Mouse (Mus musculus) lung, postnatal 0 days (tissue): Measurements from ENCODE around the gene Hs6st2. TPM values are rescaled to one million over a fixed set of nuclear protein-coding genes. Genes with fewer than 3 reads are reported as not detected.

Experiments
- ATAC-seq: fragments of 200-750 bp; cut with Nextera tagmentation; 2 replicates; pipeline ENCODE4 v1.8.0; 2017; ENCODE audit warnings: moderate library complexity
- DNase-seq: peaks from one replicate; pipeline ENCODE4 v3.0.0-alpha.2; 2016; ENCODE audit warnings: low spot score
- H3K27ac ChIP-seq: fragments of 300-500 bp; sonication (generic); 2 replicates; pipeline ENCODE4 v1.5.1; 2014; ENCODE audit warnings: antibody characterized with exemption, mild to moderate bottlenecking, low read length, mixed read lengths
- H3K27me3 ChIP-seq: fragments of 300-500 bp; sonication (generic); replicated peaks from 2 replicates; pipeline ENCODE4 v1.6.1; 2014; ENCODE audit warnings: low read length, mixed read lengths; ENCODE audit not compliant: insufficient read depth
- H3K36me3 ChIP-seq: fragments of 300-500 bp; sonication (generic); 2 replicates; pipeline ENCODE4 v1.6.1; 2014; ENCODE audit warnings: low read length, mixed read lengths; ENCODE audit not compliant: insufficient read depth
- H3K4me1 ChIP-seq: fragments of 300-500 bp; sonication (generic); 2 replicates; pipeline ENCODE4 v1.6.1; 2014; ENCODE audit warnings: antibody characterized with exemption, low read depth, low read length, mixed read lengths; ENCODE audit not compliant: insufficient read depth
- H3K4me2 ChIP-seq: fragments of 300-500 bp; sonication (generic); replicated peaks from 2 replicates; pipeline ENCODE4 v1.6.1; 2014; ENCODE audit warnings: low read depth, mild to moderate bottlenecking, low read length, moderate library complexity, mixed read lengths
- H3K4me3 ChIP-seq: fragments of 300-500 bp; sonication (generic); 2 replicates; pipeline ENCODE4 v1.5.1; 2014; ENCODE audit warnings: low read depth, low read length
- H3K9ac ChIP-seq: fragments of 300-500 bp; sonication (generic); replicated peaks from 2 replicates; pipeline ENCODE4 v1.6.1; 2014; ENCODE audit warnings: low read depth, mild to moderate bottlenecking
- H3K9me3 ChIP-seq: fragments of 300-500 bp; sonication (generic); 2 replicates; pipeline ENCODE4 v1.6.1; 2016; ENCODE audit warnings: low read length, mixed read lengths
- CTCF ChIP-seq: IDR thresholded peaks from 2 replicates; pipeline ENCODE4 v1.5.1; 2016; ENCODE audit warnings: antibody characterized with exemption, mild to moderate bottlenecking
- EP300 ChIP-seq: IDR thresholded peaks from 2 replicates; pipeline ENCODE4 v1.6.1; 2016; ENCODE audit warnings: antibody characterized with exemption, mild to moderate bottlenecking, control low read depth
- WGBS: fragments of 180-500 bp; shearing (Covaris S2); extraction: QIAGEN DNeasy Blood & Tissue Kit; methylation state at CpG from one replicate; pipeline ENCODE4 v1.1.7; 2014; 5-methylcytosine and 5-hydroxymethylcytosine counted together
- polyA plus RNA-seq: library from polyadenylated mRNA; unstranded; fragments of >200 nt; fragmentation: Nextera tagmentation; extraction: Ambion mirVana; gene quantifications from 2 replicates; pipeline ENCODE4 v1.2.1, GENCODE M21; 2015

Gene Hs6st2
- polyA plus RNA-seq, 1 experiment from 2014 or later: 2.0 TPM

- Histone ChIP-seq H3K4me1 (no peaks in the 10 kb centered on the region), H3K27me3 (no peaks in the 10 kb centered on the region), H3K36me3 (no peaks in the 10 kb centered on the region), H3K27ac (no peak overlapping the region), H3K9me3 (no peaks in the 10 kb centered on the region), H3K4me2 (no peak overlapping the region), H3K4me3 (no peak overlapping the region), H3K9ac (no peak overlapping the region)
- DNase-seq (no peak), ATAC-seq (no peak)
- WGBS: 100% methylated on average over 1 of the region's 1 CpGs
- TF ChIP-seq EP300 (no peak), CTCF (no peak)
These were observed 88.9 kb downstream of the Hs6st2 start for GRCm38 (mm10) chrX:51592751-51593150.

GRCm38 (mm10) chrX:51590448-51591010 lies 91.1 kb downstream of the Hs6st2 start:
- H3K9me3 ChIP-seq: no peaks in the 10 kb centered on the region
- no peak for TF ChIP-seq EP300
- TF ChIP-seq CTCF: no peak
- H3K36me3 ChIP-seq: no peaks in the 10 kb centered on the region
- no peak for DNase-seq
- H3K4me2 ChIP-seq: no peak overlapping the region
- no peaks in the 10 kb centered on the region for H3K27me3 ChIP-seq
- WGBS: 57% methylated on average over 8 of the region's 8 CpGs
- no peak for ATAC-seq
- H3K27ac ChIP-seq: no peak overlapping the region
- no peak overlapping the region for H3K9ac ChIP-seq
- H3K4me1 ChIP-seq: no peaks in the 10 kb centered on the region
- no peak overlapping the region for H3K4me3 ChIP-seq

GRCm38 (mm10) chrX:51585444-51585843 lies 96.2 kb downstream of the Hs6st2 start:
- 68% methylated on average over 3 of the region's 3 CpGs for WGBS
- Histone ChIP-seq H3K27me3 (no peaks in the 10 kb centered on the region), H3K4me2 (no peak overlapping the region), H3K4me3 (no peak overlapping the region), H3K9ac (no peak overlapping the region), H3K4me1 (no peaks in the 10 kb centered on the region), H3K9me3 (no peaks in the 10 kb centered on the region), H3K36me3 (no peaks in the 10 kb centered on the region), H3K27ac (no peak overlapping the region)
- ATAC-seq (no peak), DNase-seq (no peak)
- TF ChIP-seq EP300 (no peak), CTCF (no peak)

GRCm38 (mm10) chrX:51581704-51582103 lies 100.0 kb downstream of the Hs6st2 start:
- WGBS: 45% methylated on average over 3 of the region's 3 CpGs
- no peaks in the 10 kb centered on the region for H3K27me3 ChIP-seq
- TF ChIP-seq CTCF (no peak), EP300 (no peak)
- DNase-seq (no peak), ATAC-seq (no peak)
- no peaks in the 10 kb centered on the region for H3K9me3 ChIP-seq
- H3K4me1 ChIP-seq: no peaks in the 10 kb centered on the region
- no peak overlapping the region for H3K9ac ChIP-seq
- no peak overlapping the region for H3K4me2 ChIP-seq
- no peak overlapping the region for H3K27ac ChIP-seq
- H3K36me3 ChIP-seq: no peaks in the 10 kb centered on the region
- H3K4me3 ChIP-seq: no peak overlapping the region

- ATAC-seq: no peak
- H3K4me2 ChIP-seq: no peak overlapping the region
- WGBS: 71% methylated on average over 1 of the region's 1 CpGs
- no peaks in the 10 kb centered on the region for H3K9me3 ChIP-seq
- no peaks in the 10 kb centered on the region for H3K36me3 ChIP-seq
- no peak overlapping the region for H3K4me3 ChIP-seq
- TF ChIP-seq CTCF (no peak), EP300 (no peak)
- H3K27ac ChIP-seq: no peak overlapping the region
- H3K27me3 ChIP-seq: no peaks in the 10 kb centered on the region
- no peak overlapping the region for H3K9ac ChIP-seq
- no peak for DNase-seq
- H3K4me1 ChIP-seq: no peaks in the 10 kb centered on the region
These were observed 119.8 kb downstream of the Hs6st2 start for GRCm38 (mm10) chrX:51561880-51562279.

- Histone ChIP-seq H3K4me1 (no peaks in the 10 kb centered on the region), H3K9me3 (no peaks in the 10 kb centered on the region), H3K9ac (no peak overlapping the region), H3K27ac (no peak overlapping the region), H3K36me3 (no peaks in the 10 kb centered on the region), H3K4me2 (no peak overlapping the region), H3K4me3 (no peak overlapping the region), H3K27me3 (no peaks in the 10 kb centered on the region)
- 74% methylated on average over 5 of the region's 5 CpGs for WGBS
- ATAC-seq: no peak
- TF ChIP-seq CTCF (no peak), EP300 (no peak)
- DNase-seq: no peak
These were observed 142.0 kb downstream of the Hs6st2 start for GRCm38 (mm10) chrX:51539626-51540025.

- ATAC-seq (no peak), DNase-seq (peak; percentile 31)
- H3K9me3 ChIP-seq: no peaks in the 10 kb centered on the region
- no peaks in the 10 kb centered on the region for H3K4me1 ChIP-seq
- no peaks in the 10 kb centered on the region for H3K27me3 ChIP-seq
- TF ChIP-seq EP300 (no peak), CTCF (no peak)
- no peaks in the 10 kb centered on the region for H3K36me3 ChIP-seq
- no peak overlapping the region for H3K4me2 ChIP-seq
- H3K27ac ChIP-seq: no peak overlapping the region
- no peak overlapping the region for H3K9ac ChIP-seq
- no peak overlapping the region for H3K4me3 ChIP-seq
- WGBS: 67% methylated on average over 3 of the region's 3 CpGs
These were observed 144.6 kb downstream of the Hs6st2 start for GRCm38 (mm10) chrX:51537082-51537481.
